Mouse (Mus musculus) urinary bladder, postnatal 10 days (tissue): Measurements from ENCODE around the gene 1700029P11Rik.

Experiments
- DNase-seq: peaks from one replicate; pipeline ENCODE4 v3.0.0; 2022; ENCODE audit warnings: low spot score

The 1700029P11Rik gene

DNA sequence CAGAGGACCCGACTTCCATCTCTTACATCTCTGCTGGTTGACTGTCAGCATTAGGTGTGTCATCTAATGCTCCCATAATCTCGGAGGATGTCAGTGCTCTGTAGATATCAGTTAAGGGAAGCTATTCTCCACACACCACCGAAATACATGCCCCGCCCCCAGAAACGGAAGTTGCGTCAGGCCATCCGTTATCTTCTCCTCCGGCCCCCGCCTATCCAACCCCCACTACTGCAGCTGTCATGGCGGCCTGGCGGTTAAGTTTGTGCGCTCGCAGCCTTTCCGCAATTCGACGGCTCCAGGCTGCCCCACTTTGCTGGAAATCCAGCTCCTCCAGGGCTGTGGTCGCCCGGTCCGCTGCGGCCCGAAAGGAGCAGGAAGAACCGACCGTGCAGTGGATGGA lies at the start of gene 1700029P11Rik:
Gene 1700029P11Rik (plus strand): TSS at position 220 of the 400 bp plus-strand sequence.
- DNase-seq: no peak

DNA sequence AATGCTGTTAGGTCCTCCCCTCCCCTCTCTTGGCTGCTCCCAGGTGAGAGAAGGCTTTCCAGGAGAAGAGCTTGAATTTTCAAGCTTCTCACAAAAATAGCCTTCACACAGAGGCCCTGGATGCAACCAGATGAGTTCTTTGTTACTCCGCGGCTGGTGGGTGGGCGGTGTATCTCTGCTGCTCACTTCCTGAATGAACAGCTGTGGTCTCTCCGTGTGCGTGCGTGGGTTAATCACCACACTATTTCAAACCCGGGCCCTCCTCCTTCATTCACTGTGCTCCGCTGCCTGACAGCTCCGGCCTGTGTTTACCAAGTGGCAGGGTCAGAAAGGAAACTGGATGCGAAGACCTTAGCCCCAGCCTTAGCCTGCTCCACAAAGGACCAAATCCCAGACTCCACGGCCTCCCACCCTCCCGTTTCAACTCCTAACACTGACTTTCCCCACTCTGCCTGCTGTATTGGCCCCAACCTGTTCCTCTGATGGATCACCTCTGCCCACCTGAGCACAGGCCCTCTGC lies 47.3 kb upstream of the 1700029P11Rik start:
- DNase-seq: no peak

DNA sequence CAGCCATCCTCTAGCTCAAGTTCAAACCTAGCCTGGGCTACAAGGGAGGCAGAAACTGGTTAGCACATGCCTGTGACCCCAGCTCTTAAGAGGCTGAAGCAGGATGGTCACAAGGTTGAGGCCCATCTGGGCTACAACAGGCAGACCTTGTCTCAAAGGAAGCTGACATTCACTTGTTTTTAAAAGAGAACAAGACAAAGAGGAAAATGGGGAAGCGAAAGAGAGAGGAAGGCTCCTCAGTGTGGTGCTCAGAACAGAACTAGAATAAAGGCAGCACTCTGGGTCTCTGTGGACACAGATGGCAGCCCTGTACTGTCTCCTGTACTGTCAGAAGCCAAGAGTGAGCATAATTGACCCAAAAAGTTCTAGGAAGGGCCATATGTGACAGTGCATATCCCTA lies 46.4 kb upstream of the 1700029P11Rik start:
- DNase-seq: no peak

DNA sequence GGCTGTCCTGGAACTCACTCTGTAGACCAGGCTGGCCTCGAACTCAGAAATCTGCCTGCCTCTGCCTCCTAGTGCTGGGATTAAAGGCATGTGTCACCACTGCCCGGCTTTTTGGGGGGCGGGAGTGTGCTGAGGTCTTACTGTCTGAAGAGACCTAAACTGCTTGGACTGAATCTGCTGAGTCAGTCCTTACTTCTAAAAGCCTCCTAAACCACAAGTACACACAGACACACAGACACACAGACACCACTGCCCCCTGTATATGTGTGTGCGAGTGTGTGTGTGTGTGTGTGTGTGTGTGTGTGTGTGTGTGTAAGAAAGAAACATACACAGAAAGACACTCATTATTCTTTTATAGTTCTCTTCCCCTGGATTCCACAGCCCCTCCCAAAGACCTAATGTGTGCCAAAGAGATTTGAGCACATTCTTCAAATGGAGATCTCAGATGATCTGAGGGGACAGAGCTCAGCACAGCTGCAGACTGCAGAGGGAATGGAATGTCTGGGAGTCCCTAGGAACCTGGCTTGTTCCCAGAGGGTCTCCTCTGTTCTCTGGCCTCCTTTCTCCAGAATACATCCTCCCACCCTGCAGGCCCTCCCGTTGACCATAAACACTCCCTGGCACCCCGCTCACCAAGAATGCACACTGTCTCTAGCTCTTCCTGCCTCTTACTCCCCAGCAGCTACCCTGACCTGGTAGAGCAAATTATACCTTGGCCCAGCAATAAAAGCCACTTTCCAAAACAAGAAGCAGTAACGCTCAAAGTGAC lies 44.3 kb upstream of the 1700029P11Rik start:
- no peak for DNase-seq

DNA sequence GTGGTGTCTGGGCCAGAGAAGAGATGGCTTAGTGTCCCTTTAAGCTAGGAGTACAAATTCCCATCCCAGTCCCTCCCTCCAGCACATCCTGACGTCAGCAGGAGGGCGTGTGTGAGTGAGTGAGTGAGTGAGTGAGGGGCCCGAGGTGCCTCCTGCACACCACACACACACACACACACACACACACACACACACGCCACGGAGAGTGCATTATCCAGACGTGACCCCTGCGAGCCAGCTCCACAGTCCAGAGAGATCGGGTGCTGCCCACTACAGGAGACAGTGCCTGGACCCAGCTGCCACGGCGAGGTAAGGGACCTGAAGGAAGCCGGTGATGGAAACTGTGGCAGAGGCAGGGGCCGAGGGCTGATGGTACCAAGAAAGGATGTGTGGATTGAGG lies 43.7 kb upstream of the 1700029P11Rik start, which contains the start of gene Csdc2:
Gene Csdc2 (plus strand): TSS at position 81 of the 400 bp plus-strand sequence.
- no peak for DNase-seq

DNA sequence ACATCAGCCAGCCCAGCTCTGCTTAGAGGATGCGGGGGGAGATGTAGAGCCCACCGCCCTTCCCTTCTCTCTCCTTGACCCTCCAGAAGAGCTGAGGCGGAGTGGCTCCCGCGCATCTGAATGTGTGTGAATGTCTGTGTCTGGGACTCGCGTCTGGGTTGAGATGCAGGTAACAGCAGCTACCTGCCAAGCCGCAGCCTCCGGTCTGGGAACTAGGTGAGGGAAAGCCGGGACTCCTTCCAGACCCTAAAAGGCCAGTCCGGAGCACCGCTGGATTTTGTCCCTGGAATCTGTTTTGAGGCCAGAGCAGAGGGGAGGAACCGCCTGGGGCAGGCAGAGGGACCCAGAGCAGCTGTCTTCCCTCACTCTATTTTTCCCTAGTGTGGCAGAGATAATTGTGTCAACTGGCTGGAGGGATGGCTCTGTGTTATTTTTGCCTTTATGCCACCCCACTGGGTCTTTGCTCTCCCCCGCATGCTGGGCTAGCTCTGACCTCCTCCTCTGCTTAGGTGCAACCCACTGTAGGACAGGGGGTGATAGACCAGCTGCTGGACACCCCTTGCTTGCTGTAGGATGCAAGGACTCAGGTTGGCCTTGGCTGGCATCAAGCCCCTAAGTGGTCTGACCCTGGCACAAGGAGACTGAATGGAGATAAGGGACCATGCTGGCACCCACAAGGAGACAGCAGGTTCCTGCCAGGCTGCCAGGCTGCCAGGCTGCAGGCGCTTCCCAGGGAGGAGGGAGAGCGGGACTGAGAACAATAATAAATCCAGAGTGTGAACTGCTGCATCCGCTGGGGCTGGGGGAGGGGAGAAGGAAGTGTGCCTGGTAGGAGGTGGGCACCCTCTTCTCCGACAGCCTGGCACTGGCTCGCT lies 43.0 kb upstream of the 1700029P11Rik start:
- DNase-seq: no peak

DNA sequence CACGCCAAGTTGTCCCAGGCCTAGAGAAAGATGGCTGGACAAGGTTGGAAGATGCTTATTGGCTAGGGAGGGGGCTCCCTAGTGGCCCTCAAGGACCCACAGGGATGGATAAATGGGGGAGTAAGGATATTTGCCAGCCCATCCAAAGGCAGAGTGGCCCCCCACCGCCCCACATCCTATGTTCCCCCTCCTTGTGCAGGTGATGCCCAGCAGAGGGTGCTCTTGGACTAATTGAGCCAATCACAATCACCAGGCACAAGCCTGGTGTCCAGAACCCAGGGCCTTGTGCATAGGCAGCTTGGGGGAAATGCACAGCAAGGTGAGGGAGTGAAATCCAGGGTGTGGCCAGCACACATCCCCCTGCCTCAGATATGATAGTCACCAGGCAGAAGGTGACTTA lies 42.1 kb upstream of the 1700029P11Rik start:
- DNase-seq: no peak

DNA sequence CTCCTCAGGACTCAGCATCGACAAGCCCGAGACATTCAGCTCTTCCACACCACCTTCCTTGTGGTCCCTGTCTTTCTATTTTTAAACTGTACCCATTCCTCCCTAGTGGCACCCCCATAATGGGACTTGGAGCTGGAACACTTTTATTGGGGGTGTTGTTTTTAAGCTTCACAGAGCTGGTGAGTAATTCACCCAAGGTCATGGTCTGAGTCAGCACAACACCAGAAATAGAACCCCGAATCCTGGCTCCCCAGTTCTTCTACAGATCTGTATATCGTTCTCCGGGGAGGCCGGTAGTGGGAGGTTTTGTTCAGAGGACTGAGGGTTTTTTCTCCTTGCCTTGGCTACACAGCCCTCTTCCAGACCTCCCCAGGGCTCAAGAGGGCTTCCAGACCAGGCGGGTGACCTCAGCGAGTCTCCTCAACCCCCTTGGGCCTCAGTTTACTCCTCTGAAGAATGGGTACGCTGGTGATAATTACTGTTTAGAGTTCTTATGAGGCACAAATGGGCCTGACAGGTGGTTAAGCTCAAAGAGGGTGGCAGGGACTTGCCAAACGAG lies 41.1 kb upstream of the 1700029P11Rik start:
- no peak for DNase-seq

DNA sequence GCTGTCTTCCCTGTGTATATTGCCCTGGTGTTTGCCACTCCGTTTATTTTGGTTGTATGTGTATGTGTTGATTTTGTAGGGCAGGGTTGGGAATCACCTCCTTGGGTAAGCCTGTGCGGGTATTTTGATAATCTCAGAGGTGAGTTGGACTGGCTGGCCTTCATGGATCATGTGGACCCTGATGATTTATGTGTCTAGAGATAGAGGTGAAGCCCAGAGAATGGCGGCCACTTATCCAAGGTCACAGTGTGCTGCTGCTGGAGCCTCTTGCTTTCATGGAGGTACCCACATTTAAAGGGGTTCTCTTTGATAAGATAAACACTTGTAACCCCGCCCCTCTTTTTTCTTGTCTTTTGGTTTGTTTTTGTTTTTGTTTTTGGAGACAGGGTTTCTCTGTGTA lies 40.6 kb upstream of the 1700029P11Rik start:
- no peak for DNase-seq

DNA sequence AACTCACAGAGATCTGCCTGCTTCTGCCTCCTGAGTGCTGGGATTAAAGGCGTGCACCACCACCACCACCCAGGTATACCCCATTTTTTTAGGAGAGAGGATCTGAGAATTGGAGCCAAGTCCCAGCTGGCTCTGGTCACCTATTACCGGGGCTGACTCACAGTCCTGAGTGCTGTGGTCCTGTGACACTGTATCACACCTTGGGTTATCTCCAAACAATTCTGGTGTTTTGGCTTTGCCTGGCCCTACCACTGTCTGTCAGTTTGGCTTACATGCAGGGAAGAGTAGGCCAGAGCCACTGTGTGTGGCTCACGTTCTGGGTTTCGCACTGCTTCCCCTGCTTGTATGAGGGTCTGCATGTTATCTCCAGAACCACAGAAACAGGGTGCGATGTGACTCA lies 40.1 kb upstream of the 1700029P11Rik start:
- no peak for DNase-seq

DNA sequence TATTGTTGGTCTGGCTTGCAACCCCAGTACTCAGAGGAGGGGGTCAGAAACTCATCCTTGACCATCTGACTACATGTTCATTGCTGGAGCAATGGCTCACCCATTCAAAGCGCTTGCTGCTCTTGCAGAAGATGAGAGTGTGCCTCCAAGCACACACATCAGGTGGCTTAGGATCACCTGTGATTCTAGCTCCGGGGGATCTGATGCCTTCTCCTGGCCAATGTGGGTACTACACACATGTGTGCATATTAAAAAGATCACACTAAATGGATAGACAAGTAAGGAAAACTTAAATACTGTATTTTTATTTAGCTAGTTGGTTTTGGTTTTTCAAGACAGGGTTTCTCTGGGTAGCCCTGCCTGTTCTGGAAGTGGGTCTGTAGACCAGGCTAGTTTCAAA lies 39.3 kb upstream of the 1700029P11Rik start:
- no peak for DNase-seq

DNA sequence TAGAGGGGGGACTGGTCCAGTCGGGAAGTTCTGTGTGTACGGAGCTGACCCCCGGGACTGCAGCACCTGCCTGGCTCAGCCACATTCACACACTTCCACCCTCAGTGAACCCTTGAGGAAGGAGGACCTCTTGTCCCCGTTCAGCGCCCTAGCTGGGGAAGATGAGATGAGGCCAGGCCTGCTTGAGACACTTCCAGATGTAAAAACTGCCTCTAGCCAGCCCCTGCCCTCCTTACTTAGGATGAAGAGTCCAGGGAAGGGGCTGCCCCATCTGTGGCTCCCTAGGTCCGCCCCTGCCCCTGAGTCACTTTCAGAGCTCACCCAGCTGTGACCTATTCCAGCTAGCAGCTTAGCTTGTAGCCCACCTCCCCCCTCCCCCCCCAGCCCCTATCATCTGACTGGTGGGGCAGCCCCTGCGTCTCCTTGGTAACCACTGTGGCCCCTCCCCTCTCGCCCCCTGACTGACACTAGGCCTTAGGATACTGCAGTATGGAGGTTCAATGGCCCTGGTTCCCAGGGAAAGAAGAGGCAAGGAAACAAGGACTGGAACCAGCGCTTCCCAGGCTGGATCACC lies 37.1 kb upstream of the 1700029P11Rik start:
- DNase-seq: no peak

DNA sequence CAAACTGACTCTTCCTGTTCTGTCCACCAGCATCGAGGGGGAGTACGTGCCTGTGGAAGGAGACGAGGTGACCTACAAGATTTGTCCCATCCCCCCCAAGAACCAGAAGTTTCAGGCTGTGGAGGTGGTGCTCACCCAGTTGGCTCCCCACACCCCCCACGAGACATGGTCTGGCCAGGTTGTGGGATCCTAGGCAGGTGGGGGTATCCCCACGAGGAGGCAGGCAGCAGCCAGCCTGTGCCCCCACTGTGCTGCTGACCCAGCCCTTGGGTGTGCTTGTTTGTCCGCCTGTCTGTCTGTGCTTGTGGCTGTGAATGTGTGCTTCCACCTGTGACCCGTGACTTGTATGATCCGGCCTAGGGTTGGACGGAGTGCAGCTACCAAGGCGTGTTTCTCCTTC lies 31.3 kb upstream of the 1700029P11Rik start:
- DNase-seq: no peak

DNA sequence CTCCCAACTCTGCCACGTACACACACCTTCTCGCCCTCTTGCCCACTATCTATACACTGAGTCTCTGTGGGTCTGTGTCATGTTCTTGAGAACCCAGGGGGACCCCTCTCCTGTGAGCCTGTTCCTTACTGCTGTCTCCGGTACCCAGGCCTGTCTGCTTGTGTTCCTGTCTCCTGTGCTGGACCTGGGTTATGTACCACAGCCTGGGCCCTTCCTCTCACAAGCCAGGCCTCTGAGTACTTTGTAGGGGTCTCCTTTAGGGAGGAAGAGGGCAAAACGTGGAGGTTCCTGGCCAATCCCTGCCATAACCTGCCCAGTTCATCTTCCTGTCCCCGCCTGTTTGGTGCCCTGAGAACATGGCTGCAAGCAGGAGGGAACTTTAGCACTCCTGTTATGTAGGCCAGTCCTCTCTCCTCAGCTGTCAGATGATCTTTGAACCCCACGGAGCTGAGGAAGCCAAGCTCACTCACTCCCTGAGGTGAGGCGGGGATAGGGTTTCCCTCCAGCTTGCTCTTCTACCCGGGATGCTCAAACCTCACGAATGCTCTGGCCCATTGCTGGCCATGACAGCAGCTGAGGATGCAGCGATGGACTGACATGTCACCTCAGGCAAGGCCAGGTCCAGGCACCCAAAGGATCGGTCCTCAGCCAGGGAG lies 30.7 kb upstream of the 1700029P11Rik start:
- no peak for DNase-seq

DNA sequence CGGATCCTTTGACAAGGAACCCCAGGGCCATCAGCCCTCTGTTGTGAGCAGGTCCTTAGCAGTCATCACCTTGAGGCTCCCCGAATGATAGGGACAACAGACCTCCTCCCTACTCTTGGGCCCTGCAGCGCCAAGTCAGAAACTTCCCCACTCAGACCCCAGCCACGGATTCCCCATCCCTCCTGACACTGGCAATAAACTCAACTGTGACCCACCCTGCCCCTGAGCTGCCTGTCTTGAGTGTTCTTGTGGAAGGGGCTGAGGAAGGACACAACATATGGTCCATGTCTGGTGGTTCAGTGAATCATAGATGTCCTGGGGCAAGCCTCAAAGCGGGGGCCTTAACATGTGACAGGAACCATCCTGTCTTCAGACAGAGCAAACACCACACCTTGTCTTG lies 29.6 kb upstream of the 1700029P11Rik start:
- no peak for DNase-seq

DNA sequence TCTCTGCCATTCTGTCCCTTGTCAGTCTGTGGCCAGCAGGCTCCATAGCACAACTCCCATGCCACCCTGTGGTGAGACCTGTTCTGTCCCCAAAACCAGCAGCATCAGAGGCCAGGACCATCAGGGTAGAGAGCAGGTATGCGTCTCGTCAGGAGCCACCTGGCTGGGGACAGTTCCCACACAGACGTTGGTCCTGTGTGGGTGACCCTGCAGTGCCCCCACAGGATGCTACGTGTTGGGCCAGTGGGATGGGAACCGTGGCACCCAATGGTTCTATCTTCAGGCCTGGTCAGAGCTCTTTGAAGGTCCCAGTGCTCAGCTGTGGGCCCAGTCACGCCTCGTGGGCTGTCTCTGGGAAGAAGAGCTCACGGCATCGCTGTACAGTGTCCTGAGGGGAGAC lies 29.2 kb upstream of the 1700029P11Rik start:
- no peak for DNase-seq

DNA sequence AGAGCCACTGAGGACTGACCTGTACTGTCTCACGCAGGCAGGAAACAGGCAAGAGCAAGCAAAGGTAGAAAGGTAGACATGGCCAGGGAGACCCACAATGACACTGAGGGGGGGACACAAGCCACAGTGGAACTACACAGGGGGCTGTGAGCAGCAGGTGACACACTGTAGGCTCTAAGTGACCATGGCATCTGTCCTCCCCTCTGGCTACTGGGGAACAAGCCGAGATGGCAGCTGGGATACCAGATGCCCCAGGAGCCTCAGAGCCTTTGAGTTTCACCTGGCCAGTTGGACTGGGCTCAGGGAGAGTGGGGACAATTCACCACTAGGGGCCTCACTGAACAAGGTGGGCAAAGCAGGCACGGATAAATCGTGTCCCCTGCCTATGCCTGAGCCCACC lies 28.0 kb upstream of the 1700029P11Rik start:
- DNase-seq: no peak

DNA sequence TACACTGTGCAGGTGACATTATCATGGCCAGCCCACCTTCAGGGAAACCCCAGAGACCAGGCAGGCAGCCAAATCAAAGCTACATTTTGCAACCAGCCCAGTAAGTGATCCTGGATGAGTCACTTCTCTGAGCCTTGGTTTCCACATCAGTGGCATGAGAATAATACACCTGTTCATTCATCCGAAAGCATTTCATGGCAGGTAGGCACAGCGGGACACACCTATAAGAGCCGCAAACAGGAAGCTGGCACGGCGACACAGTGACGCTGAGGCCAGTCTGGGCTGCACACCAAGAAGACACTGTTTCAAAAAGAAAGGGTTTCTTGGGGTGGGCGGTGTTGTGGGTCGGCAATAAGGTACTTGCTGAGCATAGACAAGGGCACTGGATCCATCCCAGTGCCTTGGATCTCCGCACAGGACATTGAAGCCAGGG lies 26.2 kb upstream of the 1700029P11Rik start:
- no peak for DNase-seq

DNA sequence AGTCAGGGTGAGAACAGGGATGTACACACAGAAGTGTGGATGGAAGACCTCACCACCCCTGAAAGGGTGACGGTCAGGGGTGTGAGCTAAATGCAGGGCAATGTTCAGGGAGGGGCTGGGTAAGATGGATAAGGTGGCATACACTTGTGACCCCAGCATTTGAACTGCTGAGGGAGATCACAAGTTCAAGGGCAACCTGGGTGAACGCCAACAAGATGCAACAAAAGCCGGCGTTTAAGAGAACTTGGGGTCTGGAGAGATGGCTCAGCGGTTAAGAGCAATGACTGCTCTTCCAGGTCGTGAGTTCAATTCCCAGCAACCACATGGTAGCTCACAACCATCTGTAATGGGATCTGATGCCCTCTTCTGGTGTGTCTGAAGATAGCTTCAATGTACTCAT lies 25.6 kb upstream of the 1700029P11Rik start:
- DNase-seq: no peak

DNA sequence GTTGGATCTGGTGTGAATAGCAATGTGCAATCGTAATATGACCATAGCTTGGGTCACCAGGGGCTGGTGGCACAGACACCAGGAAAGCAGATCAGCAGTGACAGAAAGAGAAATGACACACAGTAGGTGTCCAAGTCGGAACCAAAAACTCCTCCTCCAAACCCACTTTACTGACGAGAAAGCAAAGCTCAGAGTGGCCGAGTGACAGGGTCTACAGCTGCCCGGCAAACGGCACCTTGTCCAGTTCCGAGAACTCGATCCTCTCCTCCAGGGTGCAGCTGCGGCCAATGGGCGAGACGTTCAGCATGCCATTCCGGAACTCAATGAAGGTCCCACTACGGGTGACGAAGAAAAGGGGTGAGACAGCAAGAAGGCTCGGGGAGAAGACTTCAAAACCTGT lies 24.9 kb upstream of the 1700029P11Rik start:
- DNase-seq: no peak

DNA sequence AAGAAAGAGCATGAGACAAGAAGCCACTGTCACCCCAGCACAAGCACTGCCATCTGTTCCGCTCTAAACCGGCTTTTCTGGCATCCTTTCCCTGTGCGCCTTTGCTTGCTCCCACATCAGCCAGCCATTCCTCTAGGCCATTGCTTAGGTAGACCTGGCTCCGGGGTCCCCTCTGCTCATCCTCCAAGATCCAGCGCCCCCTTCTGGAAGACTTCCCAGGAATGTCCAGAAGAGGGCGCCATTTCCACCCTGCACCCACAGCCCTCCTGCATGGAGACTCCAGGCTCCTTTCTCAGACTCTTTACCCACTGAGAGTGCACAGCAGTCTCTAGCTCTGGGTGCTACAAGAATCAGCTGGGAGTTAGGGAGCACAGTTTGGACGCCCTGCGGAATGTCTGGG lies 23.9 kb upstream of the 1700029P11Rik start:
- no peak for DNase-seq

DNA sequence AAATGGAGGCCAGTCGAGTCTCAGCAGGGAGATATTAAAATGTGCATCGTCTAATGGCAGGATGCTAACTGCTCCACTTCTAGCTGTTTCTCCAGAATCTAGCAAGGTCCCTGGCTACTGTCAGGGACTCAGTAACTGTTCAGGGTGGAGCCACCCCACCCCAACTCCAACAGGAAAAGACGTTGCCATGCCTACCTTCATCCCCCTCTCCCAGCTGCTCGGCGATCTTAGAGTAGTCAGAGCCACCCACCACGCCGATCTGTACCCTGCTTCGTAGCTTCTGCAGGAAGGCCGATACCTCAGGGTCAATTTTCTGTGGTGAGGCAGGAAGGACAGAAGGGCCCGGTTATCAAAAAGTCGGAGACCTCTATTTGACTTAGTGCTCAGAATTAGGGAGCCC lies 22.7 kb upstream of the 1700029P11Rik start:
- no peak for DNase-seq
